Mouse (Mus musculus) kidney, embryonic 16.5 days (tissue): ENCODE measurements at regions not wholly inside any gene's neighbourhood (a gene's known extent, or its start where the extent isn't known, plus 50 kb on each side); places are given as distances from the start of the nearest gene placed in this dataset.
"Not testable (repeated sequence)": the region's sequence is repeated elsewhere in the genome, so short reads cannot be mapped to it uniquely, and the experiment has no call there.

Experiments
- ATAC-seq: fragments of 200-750 bp; cut with Nextera tagmentation; 2 replicates; pipeline ENCODE4 v1.8.0; 2017; ENCODE audit warnings: moderate TSS enrichment; ENCODE audit not compliant: low FRiP score, low TSS enrichment
- H3K27ac ChIP-seq: fragments of 300-500 bp; sonication (generic); 2 replicates; pipeline ENCODE4 v1.5.1; 2014; ENCODE audit warnings: low read length
- H3K27me3 ChIP-seq: fragments of 300-500 bp; sonication (generic); 2 replicates; pipeline ENCODE4 v1.6.1; 2014; ENCODE audit warnings: low read length, control low read depth, mixed read lengths; ENCODE audit not compliant: insufficient read depth
- H3K36me3 ChIP-seq: fragments of 300-500 bp; sonication (generic); 2 replicates; pipeline ENCODE4 v1.6.1; 2014; ENCODE audit warnings: low read length, control low read depth, mixed read lengths; ENCODE audit not compliant: insufficient read depth
- H3K4me1 ChIP-seq: fragments of 300-500 bp; sonication (generic); 2 replicates; pipeline ENCODE4 v1.6.1; 2014; ENCODE audit warnings: low read length, control low read depth, mixed read lengths; ENCODE audit not compliant: insufficient read depth
- H3K4me2 ChIP-seq: fragments of 300-500 bp; sonication (generic); replicated peaks from 2 replicates; pipeline ENCODE4 v1.6.1; 2014; ENCODE audit warnings: low read depth, low read length
- H3K4me3 ChIP-seq: fragments of 300-500 bp; sonication (generic); 2 replicates; pipeline ENCODE4 v1.5.1; 2014; ENCODE audit warnings: mild to moderate bottlenecking, low read length
- H3K9ac ChIP-seq: fragments of 300-500 bp; sonication (generic); replicated peaks from 2 replicates; pipeline ENCODE4 v1.6.1; 2014; ENCODE audit warnings: low read length
- H3K9me3 ChIP-seq: fragments of 300-500 bp; sonication (generic); 2 replicates; pipeline ENCODE4 v1.6.1; 2016; ENCODE audit warnings: low read length, control low read depth
- WGBS: fragments of 180-500 bp; shearing (Covaris S2); extraction: QIAGEN DNeasy Blood & Tissue Kit; methylation state at CpG from one replicate; pipeline ENCODE4 v1.1.7; 2014; 5-methylcytosine and 5-hydroxymethylcytosine counted together

DNA sequence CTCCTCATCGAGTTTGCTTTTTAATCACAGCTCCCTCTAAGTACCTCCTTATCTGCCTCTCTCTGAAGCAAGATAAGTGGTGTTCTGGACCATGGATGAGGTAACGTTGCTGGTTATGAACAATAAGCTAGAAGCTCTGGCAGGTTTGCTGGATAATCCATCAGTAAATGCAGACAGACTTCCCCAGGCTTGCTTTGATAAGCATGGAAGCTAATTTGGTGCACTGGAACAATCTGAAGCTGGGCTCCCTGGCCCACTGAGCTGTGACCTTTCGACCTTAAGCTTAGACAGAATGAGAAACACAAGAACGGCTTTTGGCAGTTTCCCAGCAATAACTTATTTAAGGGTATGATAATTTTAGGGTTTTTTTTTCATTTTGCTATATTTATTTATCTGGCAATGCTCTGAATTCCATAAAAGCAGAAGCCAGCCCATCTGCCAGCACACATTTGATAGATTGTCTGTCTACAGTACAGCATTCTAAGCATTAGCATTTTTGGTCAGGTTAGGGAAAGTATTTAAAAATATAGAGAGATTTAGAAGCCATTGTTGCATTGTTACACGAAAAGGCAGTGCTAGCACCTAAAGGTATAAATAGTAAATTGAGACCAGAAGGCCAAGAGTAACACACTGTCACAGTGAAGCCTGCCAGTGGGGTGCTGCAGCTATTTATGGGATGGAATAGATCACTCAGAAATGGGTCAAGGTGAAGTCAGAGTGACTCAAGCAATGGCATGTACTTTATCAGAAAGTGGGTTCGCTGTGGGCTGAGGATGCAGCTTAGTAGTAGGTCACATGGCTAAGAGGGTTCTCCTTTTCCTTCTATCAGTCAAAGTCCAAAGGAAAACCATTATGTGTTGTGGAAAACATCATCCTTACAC, 515.3 kb upstream of the N6amt1 start:
- H3K27ac ChIP-seq, result peak overlapping the region; percentile 37; the same call in 1 of the 2 replicates

DNA sequence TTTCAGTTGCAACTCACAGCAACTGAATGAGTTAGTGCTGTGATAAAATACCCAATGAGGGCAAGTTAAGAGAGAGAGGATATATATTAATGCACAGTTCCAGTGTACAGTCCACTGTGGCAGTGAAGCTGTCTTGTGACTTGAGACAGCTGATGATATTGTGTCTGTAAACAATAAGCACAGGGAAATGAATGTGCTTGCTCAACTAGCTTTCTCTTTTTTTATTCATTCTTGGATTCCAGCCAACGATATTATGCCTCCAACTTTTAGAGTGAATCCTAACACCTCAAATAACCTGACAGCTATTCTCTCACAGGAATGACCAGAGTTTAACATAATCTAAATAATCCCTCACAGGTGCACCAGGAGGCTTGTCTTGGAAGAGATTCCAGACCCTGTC, 526.3 kb upstream of the N6amt1 start:
- 59% methylated on average over 1 of the region's 1 CpGs for WGBS
- Histone ChIP-seq H3K9me3 (no peaks in the 10 kb centered on the region), H3K4me3 (no peak overlapping the region), H3K27ac (no peak overlapping the region), H3K4me2 (no peak overlapping the region), H3K36me3 (no peaks in the 10 kb centered on the region), H3K27me3 (no peaks in the 10 kb centered on the region), H3K4me1 (no peaks in the 10 kb centered on the region), H3K9ac (no peak overlapping the region)
- no peak; the same call in 1 of the 2 replicates for ATAC-seq

More for the DNA sequence above, 515.3 kb upstream of the N6amt1 start:
- Histone ChIP-seq H3K4me1 (peaks cover 9% of the 10 kb centered on the region; the same call in 1 of the 2 replicates), H3K36me3 (no peaks in the 10 kb centered on the region), H3K4me2 (no peak overlapping the region), H3K4me3 (no peak overlapping the region), H3K9ac (no peak overlapping the region), H3K27me3 (no peaks in the 10 kb centered on the region), H3K9me3 (no peaks in the 10 kb centered on the region)
- no peak for ATAC-seq
- WGBS, result 52% methylated on average over 6 of the region's 6 CpGs

DNA sequence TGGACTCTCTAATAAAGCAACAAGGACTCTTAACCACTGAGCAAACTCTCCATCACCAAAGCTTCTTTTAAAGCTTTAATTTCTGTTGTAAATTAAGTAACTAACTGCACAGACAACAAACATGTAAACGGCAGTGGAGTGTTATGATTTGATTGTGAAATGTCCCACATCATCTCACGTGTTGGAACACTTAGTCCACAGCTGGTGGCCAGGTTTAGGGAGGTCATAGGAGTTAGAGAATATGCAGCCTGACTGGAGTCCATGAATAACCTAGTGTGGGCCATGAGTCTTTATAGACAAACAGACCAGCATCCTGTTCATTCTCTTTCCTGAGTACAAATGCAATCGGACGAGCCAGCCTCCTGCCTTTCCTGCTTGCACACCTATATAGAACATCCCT, 527.3 kb upstream of the N6amt1 start:
- 70% methylated on average over 4 of the region's 4 CpGs for WGBS
- Histone ChIP-seq H3K36me3 (no peaks in the 10 kb centered on the region), H3K27me3 (no peaks in the 10 kb centered on the region), H3K4me2 (no peak overlapping the region), H3K4me1 (no peaks in the 10 kb centered on the region), H3K4me3 (no peak overlapping the region), H3K9ac (no peak overlapping the region), H3K9me3 (no peaks in the 10 kb centered on the region), H3K27ac (no peak overlapping the region)
- no peak for ATAC-seq

DNA sequence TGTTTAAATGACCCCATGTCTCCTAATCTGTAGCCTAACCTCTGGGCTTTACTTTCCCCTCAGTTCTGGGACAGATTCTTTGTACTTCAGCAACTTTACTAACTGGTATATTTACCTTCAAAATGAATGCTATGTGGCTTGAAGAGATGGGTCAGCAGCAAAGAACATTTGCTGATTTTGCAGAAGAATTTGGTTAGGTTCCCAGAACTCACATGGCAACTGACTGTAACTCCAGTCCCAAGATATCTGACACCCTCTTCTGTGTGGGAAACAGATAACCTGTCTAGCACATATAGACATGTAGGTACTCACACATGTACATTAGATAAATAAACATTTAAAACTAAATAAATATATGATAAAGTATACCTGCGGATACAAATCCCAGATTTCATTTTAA, 530.5 kb upstream of the N6amt1 start:
- WGBS, result 82% methylated on average over 1 of the region's 1 CpGs
- H3K4me1 ChIP-seq, result no peaks in the 10 kb centered on the region

DNA sequence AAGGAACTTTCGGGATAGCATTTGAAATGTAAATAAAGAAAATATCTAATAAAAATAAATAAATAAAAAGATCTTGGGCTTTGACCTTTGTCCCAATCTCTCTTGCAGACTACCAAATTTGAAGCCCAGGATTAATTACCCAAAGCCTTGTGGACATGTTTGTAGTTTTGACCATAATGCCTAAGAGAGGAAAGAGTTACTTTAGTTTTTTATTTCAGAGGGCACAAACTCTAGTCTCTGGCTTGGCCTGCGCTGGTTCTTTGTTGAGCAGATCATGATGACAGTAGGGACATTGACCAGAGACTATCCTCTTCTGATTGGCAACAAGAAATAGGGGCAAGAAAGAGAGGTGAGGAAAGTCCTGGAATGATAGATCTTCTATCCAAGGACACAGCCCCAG, 532.4 kb upstream of the N6amt1 start:
- Histone ChIP-seq H3K4me2 (no peak overlapping the region), H3K4me3 (no peak overlapping the region), H3K27me3 (no peaks in the 10 kb centered on the region), H3K9ac (no peak overlapping the region), H3K36me3 (no peaks in the 10 kb centered on the region), H3K9me3 (no peaks in the 10 kb centered on the region), H3K27ac (no peak overlapping the region), H3K4me1 (peaks cover 12% of the 10 kb centered on the region)
- no peak for ATAC-seq
- 80% methylated on average over 2 of the region's 2 CpGs for WGBS

More for the DNA sequence above, 530.5 kb upstream of the N6amt1 start:
- no peak overlapping the region for H3K4me3 ChIP-seq
- H3K27me3 ChIP-seq, result no peaks in the 10 kb centered on the region
- H3K36me3 ChIP-seq, result no peaks in the 10 kb centered on the region
- no peak overlapping the region for H3K4me2 ChIP-seq
- H3K9ac ChIP-seq, result no peak overlapping the region
- no peaks in the 10 kb centered on the region for H3K9me3 ChIP-seq
- H3K27ac ChIP-seq, result no peak overlapping the region
- no peak for ATAC-seq

DNA sequence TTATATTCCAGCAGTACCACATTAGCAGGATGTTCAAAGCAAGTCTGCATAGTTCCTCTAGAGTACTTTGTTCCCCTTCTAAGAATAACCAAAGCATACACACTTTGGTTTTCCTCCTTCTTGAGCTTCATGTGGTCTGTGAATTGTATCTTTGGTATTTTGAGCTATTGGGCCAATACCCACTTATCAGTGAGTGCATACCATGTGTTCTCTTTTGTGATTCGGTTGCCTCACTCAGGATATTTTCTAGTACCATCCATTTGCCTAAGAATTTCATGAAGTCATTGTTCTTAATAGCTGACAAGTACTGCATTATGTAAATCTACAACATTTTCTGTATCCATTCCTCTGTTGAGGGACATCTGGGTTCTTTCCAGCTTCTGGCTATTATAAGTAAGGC, 535.3 kb upstream of the N6amt1 start:
- WGBS, result 82% methylated on average over 1 of the region's 1 CpGs
- not testable (repeated sequence) for H3K4me2 ChIP-seq, H3K27me3 ChIP-seq, H3K9me3 ChIP-seq, H3K4me3 ChIP-seq, H3K36me3 ChIP-seq, H3K9ac ChIP-seq, ATAC-seq, H3K27ac ChIP-seq
- H3K4me1 ChIP-seq, result peaks cover 18% of the 10 kb centered on the region

DNA sequence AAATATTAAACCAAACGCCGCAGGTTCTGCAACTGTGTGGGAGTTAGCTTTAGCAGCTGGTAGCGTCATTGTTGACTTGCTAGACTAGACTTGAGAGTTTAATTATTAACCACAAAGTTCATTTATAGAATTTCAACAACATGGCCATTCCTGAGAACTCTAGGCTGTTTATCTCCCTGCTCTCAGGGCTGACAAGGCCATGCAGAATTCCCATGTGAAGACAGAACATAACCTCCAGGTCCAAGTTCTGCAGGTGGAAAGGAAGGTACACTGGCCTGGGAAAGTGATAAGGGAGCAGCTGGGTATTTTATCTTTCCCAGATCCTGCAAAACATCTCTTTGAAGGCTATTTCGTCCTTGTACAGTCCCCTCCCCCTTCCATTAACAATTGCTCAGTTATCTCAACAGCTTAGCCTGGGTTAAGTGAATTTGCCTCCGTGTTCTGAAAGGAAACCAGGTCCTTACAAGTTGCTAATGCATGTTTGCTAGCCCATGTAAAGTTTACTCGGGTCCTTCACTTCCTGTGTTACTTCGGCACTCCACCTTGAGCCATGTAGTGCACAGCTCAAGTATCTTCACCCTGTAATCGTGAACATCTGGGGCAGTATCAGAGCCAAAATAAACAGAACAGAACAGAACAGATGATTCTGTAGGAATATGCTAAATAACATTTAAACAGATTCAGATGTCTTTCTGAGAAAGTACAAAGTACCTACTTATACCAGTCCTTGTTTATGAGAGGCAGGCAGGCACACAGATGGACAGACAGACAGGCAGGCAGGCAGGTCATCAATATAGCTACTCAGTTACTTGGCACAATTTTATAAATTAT, 537.0 kb upstream of the N6amt1 start:
- H3K27ac ChIP-seq, result peak overlapping the region; percentile 86

DNA sequence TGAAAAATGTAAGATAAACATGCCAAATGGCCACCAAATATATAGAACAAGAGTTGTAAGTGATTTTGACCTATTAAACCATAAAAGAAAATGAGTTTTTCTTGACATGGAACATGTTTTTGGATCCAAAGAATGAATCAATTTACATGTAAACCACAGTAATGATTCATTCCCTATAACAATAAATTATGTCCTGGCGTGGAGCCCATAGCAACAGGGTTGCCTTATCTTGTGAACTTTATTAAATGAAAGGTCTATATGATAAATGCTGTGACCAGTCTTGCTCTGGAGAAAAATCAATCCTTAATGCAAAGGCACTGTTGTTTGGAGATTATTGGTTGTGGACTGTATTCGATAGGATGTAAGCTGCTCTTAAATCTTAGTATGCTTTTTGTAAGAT, 538.0 kb upstream of the N6amt1 start:
- 57% methylated on average over 2 of the region's 2 CpGs for WGBS
- no peaks in the 10 kb centered on the region for H3K36me3 ChIP-seq
- no peak overlapping the region for H3K9ac ChIP-seq
- no peaks in the 10 kb centered on the region for H3K9me3 ChIP-seq
- peaks cover 21% of the 10 kb centered on the region for H3K4me1 ChIP-seq
- H3K4me3 ChIP-seq, result no peak overlapping the region
- no peak for ATAC-seq
- no peak overlapping the region for H3K4me2 ChIP-seq
- H3K27ac ChIP-seq, result no peak overlapping the region
- no peaks in the 10 kb centered on the region for H3K27me3 ChIP-seq

More for the DNA sequence above, 537.0 kb upstream of the N6amt1 start:
- no peaks in the 10 kb centered on the region for H3K9me3 ChIP-seq
- no peak overlapping the region for H3K4me3 ChIP-seq
- WGBS, result 16% methylated on average over 8 of the region's 8 CpGs
- H3K4me1 ChIP-seq, result peaks cover 21% of the 10 kb centered on the region
- 0 out of 2 replicates have a peak overlapping the region, but pooled peaks have one; percentile 1 for H3K9ac ChIP-seq
- H3K4me2 ChIP-seq, result peak overlapping the region; percentile 11
- ATAC-seq, result peak; percentile 87
- no peaks in the 10 kb centered on the region for H3K36me3 ChIP-seq
- no peaks in the 10 kb centered on the region for H3K27me3 ChIP-seq

DNA sequence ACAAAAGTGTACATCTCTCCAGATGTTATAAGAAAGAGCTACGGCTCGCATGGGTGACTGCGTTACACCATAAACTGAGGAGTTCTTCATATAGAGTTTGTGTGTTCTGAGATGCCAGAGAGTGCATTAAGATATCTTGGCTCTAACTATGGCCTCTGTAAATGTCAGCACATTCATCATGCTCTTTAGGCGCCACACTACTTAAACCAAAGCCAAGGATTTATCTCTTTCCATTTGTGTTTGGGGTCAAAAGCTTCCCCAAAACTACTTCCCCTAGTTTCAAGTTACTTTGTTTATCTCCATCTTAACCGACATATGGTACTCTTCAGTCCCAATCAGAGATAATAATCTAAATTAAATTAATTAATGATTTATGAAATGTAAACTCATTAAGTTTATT, 541.3 kb upstream of the N6amt1 start:
- Histone ChIP-seq H3K9ac (no peak overlapping the region), H3K27ac (no peak overlapping the region), H3K4me3 (no peak overlapping the region), H3K4me1 (peaks cover 25% of the 10 kb centered on the region), H3K4me2 (no peak overlapping the region), H3K27me3 (no peaks in the 10 kb centered on the region), H3K9me3 (no peaks in the 10 kb centered on the region), H3K36me3 (no peaks in the 10 kb centered on the region)
- ATAC-seq, result peak; percentile 35; the same call in 1 of the 2 replicates
- WGBS, result 16% methylated on average over 5 of the region's 5 CpGs
